Mouse (Mus musculus) embryonic facial prominence, embryonic 12.5 days (tissue): Measurements from ENCODE around the gene Emc10. TPM values are rescaled to one million over a fixed set of nuclear protein-coding genes. Genes with fewer than 3 reads are reported as not detected.
A peak's percentile ranks its signal among the peaks of the same experiment; 100 is the strongest.

Experiments
- ATAC-seq: fragments of 200-750 bp; cut with Nextera tagmentation; 2 replicates; pipeline ENCODE4 v1.8.0; 2017; ENCODE audit not compliant: insufficient number of reproducible peaks, insufficient read depth, low FRiP score, low TSS enrichment
- H3K27ac ChIP-seq: fragments of 300-500 bp; sonication (generic); 2 replicates; pipeline ENCODE4 v1.5.1; 2016; ENCODE audit warnings: mild to moderate bottlenecking
- H3K27me3 ChIP-seq: fragments of 300-500 bp; sonication (generic); 2 replicates; pipeline ENCODE4 v1.6.1; 2016; ENCODE audit warnings: mild to moderate bottlenecking, moderate library complexity
- H3K36me3 ChIP-seq: fragments of 300-500 bp; sonication (generic); 2 replicates; pipeline ENCODE4 v1.6.1; 2016; ENCODE audit warnings: mild to moderate bottlenecking
- H3K4me1 ChIP-seq: fragments of 300-500 bp; sonication (generic); 2 replicates; pipeline ENCODE4 v1.6.1; 2016
- H3K4me2 ChIP-seq: fragments of 300-500 bp; sonication (generic); replicated peaks from 2 replicates; pipeline ENCODE4 v1.6.1; 2016; ENCODE audit warnings: mild to moderate bottlenecking, moderate library complexity
- H3K4me3 ChIP-seq: fragments of 300-500 bp; sonication (generic); 2 replicates; pipeline ENCODE4 v1.5.1; 2016; ENCODE audit warnings: mild to moderate bottlenecking
- H3K9ac ChIP-seq: fragments of 300-500 bp; sonication (generic); 2 replicates; pipeline ENCODE4 v1.6.1; 2016; ENCODE audit warnings: mild to moderate bottlenecking, moderate library complexity
- H3K9me3 ChIP-seq: fragments of 300-500 bp; sonication (generic); 2 replicates; pipeline ENCODE4 v1.6.1; 2016; ENCODE audit warnings: mild to moderate bottlenecking, moderate library complexity
- WGBS: fragments of 180-500 bp; shearing (Covaris S2); methylation state at CpG from one replicate; pipeline ENCODE4 v1.1.7; 2016; 5-methylcytosine and 5-hydroxymethylcytosine counted together
- polyA plus RNA-seq: library from polyadenylated mRNA; unstranded; fragments of >200 nt; fragmentation: Nextera tagmentation; extraction: Ambion mirVana; gene quantifications from 2 replicates; pipeline ENCODE4 v1.2.1, GENCODE M21; 2016

Emc10 gene
- polyA plus RNA-seq, 1 experiment from 2014 or later: 121 TPM

DNA sequence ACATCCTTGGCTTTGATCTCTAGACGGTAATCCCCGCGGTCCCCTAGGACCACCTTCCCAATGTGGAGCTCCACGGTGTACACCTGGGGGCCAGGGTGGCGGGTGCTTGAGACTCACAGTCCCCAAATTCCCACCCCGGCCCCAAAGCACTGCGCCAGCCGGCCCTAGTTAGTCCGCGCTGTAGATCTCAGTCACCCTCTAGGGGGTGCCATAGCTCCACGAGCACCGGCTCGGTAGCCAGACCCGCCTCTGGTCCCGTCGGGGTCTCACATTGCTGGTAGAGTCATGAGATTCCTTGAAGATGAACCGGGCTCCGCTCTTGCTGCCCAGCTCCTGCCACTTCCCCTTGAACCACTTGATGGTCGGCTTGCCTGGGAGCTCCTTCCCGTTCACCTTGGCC is 25.4 kb upstream of the Emc10 start:
- WGBS: 3% methylated on average over 20 of the region's 20 CpGs
- Histone ChIP-seq H3K36me3 (no peaks in the 10 kb centered on the region), H3K4me2 (peak overlapping the region; percentile 27; the same call in 1 of the 2 replicates), H3K9ac (no peak overlapping the region), H3K27ac (no peak overlapping the region), H3K27me3 (peaks cover 66% of the 10 kb centered on the region), H3K4me3 (no peak overlapping the region), H3K4me1 (peaks cover 3% of the 10 kb centered on the region; the same call in 1 of the 2 replicates), H3K9me3 (no peaks in the 10 kb centered on the region)
- ATAC-seq: peak; percentile 64; the same call in 1 of the 2 replicates

DNA sequence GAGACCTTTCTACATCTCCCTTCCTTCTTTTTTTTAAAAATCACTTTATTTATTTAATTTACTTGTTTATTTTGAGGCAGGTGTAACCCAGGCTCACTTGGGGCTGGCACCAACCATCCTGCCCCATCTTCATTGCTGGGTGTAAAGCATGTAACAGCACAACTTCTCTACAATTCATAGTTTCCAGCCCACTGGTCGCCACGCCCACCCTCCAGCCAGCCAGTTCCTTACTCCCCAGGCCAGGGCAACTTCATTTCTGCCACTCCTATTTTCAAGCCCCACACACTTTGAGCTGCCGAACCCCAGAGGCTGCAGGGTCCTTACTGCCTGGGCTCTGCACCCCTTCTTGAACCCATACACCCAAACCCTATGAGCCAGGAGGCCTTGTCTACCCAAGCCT is 24.7 kb upstream of the Emc10 start:
- ATAC-seq: no peak

DNA sequence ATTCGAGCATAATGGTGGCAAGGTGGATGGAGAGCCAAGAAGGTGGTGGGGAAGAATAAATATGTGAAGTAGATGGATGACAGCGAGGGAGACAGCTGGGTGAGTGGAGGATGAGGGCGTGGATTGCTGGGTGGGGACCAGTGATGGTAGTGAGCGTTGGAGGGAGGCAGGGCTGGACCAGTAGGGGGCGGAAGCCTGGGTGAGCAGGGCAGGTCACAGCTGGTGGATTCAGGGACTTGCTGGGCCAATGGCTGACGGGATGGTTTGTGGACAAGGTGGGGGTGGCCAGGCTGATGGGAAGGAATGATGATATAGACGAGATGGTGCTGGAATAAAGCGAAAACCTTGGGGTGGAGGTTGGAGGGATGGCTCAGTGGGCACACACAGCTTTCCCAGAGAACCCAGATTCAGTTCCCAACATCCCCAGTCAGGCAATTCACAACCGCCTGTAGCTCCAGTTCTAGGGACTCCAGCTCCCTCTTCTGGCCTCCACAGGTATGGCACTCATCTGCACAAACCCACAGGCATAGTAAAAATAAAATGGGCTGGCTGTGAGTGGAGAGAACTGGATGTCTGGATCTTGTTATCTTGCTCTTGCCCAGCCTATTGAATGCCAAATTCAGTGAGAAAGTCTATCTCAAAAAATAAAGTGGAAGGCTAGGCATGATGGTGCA is 23.0 kb upstream of the Emc10 start:
- ATAC-seq: no peak
- no peak overlapping the region for H3K27ac ChIP-seq
- H3K36me3 ChIP-seq: no peaks in the 10 kb centered on the region
- H3K4me1 ChIP-seq: no peaks in the 10 kb centered on the region
- H3K9ac ChIP-seq: no peak overlapping the region
- H3K27me3 ChIP-seq: peaks cover 48% of the 10 kb centered on the region
- H3K4me3 ChIP-seq: no peak overlapping the region
- H3K4me2 ChIP-seq: no peak overlapping the region
- WGBS: 68% methylated on average over 9 of the region's 9 CpGs
- H3K9me3 ChIP-seq: no peaks in the 10 kb centered on the region

More for the DNA sequence above, 24.7 kb upstream of the Emc10 start:
- Histone ChIP-seq H3K36me3 (no peaks in the 10 kb centered on the region), H3K27me3 (peaks cover 60% of the 10 kb centered on the region), H3K9me3 (no peaks in the 10 kb centered on the region), H3K9ac (no peak overlapping the region), H3K4me3 (no peak overlapping the region), H3K4me2 (no peak overlapping the region), H3K27ac (no peak overlapping the region), H3K4me1 (peaks cover 3% of the 10 kb centered on the region; the same call in 1 of the 2 replicates)
- WGBS: 64% methylated on average over 3 of the region's 3 CpGs

DNA sequence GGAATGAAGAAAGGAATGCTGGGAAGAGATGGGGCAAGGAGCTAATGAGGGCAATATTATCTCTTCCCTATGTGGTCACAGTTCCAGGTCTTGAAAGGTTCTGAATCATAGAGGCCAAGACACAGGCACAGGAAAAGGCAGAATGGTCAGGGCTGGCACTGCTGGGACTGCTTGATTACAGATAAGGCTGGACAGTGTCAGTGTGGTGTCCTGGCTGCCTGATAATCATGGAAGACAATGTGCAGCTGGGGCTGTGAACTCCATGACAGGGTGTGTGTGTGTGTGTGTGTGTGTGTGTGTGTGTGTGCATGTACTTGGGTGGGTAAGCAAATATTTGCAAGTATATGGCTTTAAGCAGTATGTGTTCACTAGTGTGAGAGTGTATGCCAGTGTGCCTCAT is 11.2 kb upstream of the Emc10 start:
- Histone ChIP-seq H3K9me3 (peaks cover 4% of the 10 kb centered on the region), H3K4me2 (no peak overlapping the region), H3K4me1 (no peaks in the 10 kb centered on the region), H3K27me3 (0 out of 2 replicates have a peak, but pooled peaks cover 6% of the 10 kb centered on the region), H3K36me3 (no peaks in the 10 kb centered on the region), H3K9ac (no peak overlapping the region), H3K4me3 (no peak overlapping the region), H3K27ac (no peak overlapping the region)
- no peak for ATAC-seq

DNA sequence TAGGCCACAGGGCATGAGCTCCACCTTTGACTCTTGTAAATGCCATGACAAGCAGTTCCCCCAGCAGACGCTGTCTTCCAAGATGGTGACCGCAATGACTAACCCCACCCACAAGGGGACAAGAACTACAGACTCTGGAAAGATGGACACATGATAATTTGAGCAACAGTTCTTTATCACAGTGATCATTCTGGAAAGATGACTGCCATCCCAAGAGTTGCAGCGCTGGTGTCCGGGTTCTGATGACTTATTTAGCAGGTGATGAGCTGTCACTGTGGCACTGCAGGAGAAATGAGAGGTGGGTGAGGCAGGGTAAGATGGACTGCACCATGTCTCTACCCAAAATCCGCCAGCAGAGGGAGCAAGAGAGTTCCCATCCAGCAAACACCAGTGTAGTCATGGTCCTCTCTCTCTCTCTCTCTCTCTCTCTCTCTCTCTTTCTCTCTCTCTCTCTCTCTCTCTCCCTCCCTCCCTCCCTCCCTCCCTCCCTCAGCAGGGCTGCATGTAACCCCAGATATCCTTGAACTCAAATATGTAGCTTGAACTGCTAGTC is 5.3 kb upstream of the Emc10 start:
- WGBS: 36% methylated on average over 5 of the region's 5 CpGs
- ATAC-seq: no peak
- H3K27ac ChIP-seq: no peak overlapping the region

DNA sequence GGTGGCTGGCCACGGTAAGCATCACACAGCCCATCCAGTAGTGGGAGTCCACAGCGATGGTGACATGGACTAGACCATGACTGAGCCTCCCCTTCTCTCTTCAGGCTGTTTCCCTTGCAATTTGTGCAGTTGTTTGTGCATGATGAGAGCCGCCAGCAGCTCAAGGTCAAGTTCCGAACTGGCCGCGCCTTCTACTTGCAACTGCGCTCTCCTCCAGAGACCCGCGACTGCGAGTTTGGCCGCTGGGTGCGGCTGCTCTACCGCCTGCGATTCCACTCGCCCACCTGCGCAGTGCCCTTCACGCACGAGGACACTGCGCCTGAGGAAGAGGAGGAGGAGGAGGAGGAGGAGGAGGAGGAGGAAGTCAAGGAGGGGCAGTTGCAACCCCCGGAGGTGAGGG is 3.7 kb upstream of the Emc10 start:
- Histone ChIP-seq H3K4me2 (no peak overlapping the region), H3K36me3 (no peaks in the 10 kb centered on the region), H3K4me3 (no peak overlapping the region), H3K27ac (no peak overlapping the region), H3K27me3 (no peaks in the 10 kb centered on the region), H3K9me3 (no peaks in the 10 kb centered on the region), H3K4me1 (peaks cover 12% of the 10 kb centered on the region), H3K9ac (no peak overlapping the region)
- no peak for ATAC-seq
- 63% methylated on average over 20 of the region's 20 CpGs for WGBS

More for the DNA sequence above, 5.3 kb upstream of the Emc10 start:
- Histone ChIP-seq H3K4me1 (0 out of 2 replicates have a peak, but pooled peaks cover 4% of the 10 kb centered on the region), H3K9ac (no peak overlapping the region), H3K36me3 (no peaks in the 10 kb centered on the region), H3K4me3 (no peak overlapping the region), H3K9me3 (no peaks in the 10 kb centered on the region), H3K27me3 (no peaks in the 10 kb centered on the region), H3K4me2 (no peak overlapping the region)

DNA sequence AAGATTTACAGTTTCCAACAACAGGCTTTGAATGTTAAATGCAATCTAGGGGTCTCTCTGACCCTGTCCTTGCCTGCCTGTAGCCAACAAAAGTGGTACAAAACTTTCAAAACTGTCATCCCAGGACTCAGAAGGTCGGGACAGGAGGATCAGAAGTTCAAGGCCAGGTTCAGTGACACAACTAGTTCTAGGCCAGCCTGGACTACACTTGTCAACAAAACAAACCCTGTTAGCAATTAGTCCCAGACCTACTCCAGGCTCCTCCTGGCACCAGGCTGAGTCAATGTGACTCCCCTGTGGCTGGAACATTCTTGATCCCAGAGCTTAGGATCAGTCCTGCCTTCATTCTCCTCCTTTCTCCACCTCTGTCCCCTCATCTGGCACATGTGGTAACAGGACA is 2.6 kb upstream of the Emc10 start:
- peaks cover 12% of the 10 kb centered on the region for H3K4me1 ChIP-seq
- H3K4me3 ChIP-seq: no peak overlapping the region
- WGBS: 73% methylated on average over 1 of the region's 1 CpGs
- ATAC-seq: no peak
- H3K9ac ChIP-seq: no peak overlapping the region
- H3K27ac ChIP-seq: no peak overlapping the region
- H3K27me3 ChIP-seq: no peaks in the 10 kb centered on the region
- no peak overlapping the region for H3K4me2 ChIP-seq
- no peaks in the 10 kb centered on the region for H3K9me3 ChIP-seq
- 0 out of 2 replicates have a peak, but pooled peaks cover 4% of the 10 kb centered on the region for H3K36me3 ChIP-seq

DNA sequence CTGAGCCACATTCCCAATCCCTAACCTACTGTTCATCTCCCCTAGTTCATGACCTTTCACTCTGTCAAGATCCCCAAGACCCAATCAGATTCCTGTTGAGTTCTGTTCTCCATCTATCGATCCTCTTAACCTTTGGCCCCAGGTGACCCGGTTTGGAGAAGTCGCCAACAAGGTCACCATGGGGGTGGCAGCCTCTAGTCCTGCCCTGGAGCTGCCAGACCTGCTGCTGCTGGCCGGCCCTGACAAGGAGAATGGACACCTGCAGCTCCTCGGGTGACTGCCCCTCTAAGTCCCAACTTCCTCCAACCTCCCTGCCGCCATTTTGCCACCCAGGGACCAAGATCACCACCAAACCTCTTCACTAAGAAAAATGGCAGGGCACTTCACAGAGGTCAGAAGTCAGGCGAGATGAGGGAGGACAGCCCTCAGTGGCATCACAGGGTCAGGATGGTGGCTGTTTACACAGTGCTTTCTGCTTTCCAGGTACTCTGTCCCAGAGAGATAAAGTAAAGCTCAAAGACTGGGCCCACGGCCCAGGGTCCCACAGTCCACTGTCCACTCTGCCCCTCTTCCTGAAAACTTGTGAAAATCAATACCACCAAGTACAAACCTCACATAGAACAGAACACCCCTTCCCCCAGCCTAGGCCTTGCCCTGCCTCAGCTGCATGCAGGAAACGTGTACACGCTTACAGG is 1.2 kb upstream of the Emc10 start:
- WGBS: 85% methylated on average over 10 of the region's 10 CpGs
- peak overlapping the region; percentile 68 for H3K4me2 ChIP-seq
- H3K27me3 ChIP-seq: no peaks in the 10 kb centered on the region
- peaks cover 16% of the 10 kb centered on the region for H3K36me3 ChIP-seq
- H3K9ac ChIP-seq: peak overlapping the region; percentile 74; the same call in 1 of the 2 replicates
- H3K9me3 ChIP-seq: no peaks in the 10 kb centered on the region
- H3K4me3 ChIP-seq: peak overlapping the region; percentile 68
- ATAC-seq: no peak
- H3K4me1 ChIP-seq: peaks cover 12% of the 10 kb centered on the region
- no peak overlapping the region for H3K27ac ChIP-seq

DNA sequence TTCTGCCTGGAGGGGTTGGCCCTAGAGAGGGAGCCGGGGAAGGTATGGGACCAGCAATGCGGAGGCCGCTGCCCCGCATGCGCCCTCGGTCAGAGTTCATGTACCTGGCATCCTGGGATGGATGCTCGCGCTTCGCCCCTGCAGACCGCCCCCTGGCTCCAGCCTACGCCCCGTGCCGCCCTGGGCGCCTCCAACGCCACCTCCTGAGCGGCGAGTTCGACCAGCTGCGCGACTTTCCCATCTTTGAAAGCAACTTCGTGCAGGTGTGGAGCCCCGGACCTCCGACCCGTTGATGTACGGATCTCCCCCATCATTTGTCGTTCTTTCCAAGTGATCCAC is 411 bp upstream of the Emc10 start:
- H3K27ac ChIP-seq: peak overlapping the region; percentile 94
- peak overlapping the region; percentile 74 for H3K9ac ChIP-seq
- WGBS: under 1% methylated on average over 26 of the region's 26 CpGs
- peaks cover 12% of the 10 kb centered on the region for H3K4me1 ChIP-seq
- no peak for ATAC-seq
- H3K4me3 ChIP-seq: peak overlapping the region; percentile 68
- no peaks in the 10 kb centered on the region for H3K9me3 ChIP-seq
- H3K36me3 ChIP-seq: peaks cover 24% of the 10 kb centered on the region
- H3K27me3 ChIP-seq: no peaks in the 10 kb centered on the region
- H3K4me2 ChIP-seq: peak overlapping the region; percentile 68

DNA sequence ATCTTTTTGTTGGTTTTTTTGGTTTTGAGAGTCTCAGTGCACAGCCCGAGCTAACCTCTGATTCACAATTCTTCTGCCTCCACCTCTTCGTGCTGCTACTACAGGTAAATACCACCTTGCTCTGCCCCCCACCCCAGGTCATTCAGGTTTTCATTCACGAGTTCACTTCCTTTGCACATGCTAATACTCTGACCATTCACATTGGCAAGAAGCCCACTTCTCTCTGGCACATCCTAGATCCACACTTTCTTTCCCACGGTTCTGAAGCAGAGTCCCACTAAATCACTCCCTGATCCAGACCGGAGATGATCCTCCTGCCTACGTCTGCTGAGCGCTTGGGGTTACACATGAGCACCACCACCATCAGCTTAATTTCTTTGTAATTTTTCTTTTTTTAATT is 1.2 kb downstream of the Emc10 start:
- no peak for ATAC-seq
- H3K27me3 ChIP-seq: no peaks in the 10 kb centered on the region
- H3K9me3 ChIP-seq: no peaks in the 10 kb centered on the region
- H3K4me3 ChIP-seq: peak overlapping the region; percentile 68; the same call in 1 of the 2 replicates
- peak overlapping the region; percentile 68 for H3K4me2 ChIP-seq
- WGBS: 86% methylated on average over 7 of the region's 7 CpGs
- peaks cover 12% of the 10 kb centered on the region for H3K4me1 ChIP-seq
- peaks cover 40% of the 10 kb centered on the region for H3K36me3 ChIP-seq
- H3K9ac ChIP-seq: peak overlapping the region; percentile 74; the same call in 1 of the 2 replicates
- H3K27ac ChIP-seq: no peak overlapping the region

DNA sequence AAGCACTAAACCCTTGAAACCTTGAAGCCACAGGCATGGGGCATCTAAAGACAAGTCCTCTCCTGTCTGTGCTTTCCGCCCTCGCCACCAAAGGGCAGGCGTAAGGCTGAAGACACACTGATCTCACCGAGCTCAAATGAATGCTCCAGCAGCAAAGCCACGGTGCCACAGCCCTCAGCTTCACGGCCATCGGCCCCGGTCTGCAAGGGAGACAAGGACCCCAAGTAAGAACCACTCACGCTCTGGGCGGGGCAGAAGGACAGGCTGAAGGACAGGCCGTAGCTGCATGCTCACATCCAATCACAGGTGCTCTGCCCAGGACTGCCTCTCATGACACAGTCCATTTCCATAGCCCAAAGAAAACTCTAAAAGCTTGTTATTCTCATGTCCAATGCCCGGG is 1.6 kb downstream of the Emc10 start:
- Histone ChIP-seq H3K4me3 (no peak overlapping the region), H3K9ac (no peak overlapping the region), H3K27me3 (no peaks in the 10 kb centered on the region), H3K27ac (no peak overlapping the region), H3K9me3 (no peaks in the 10 kb centered on the region), H3K36me3 (peaks cover 44% of the 10 kb centered on the region), H3K4me1 (peaks cover 12% of the 10 kb centered on the region), H3K4me2 (0 out of 2 replicates have a peak overlapping the region, but pooled peaks have one; percentile 68)
- 93% methylated on average over 12 of the region's 12 CpGs for WGBS
- no peak for ATAC-seq
